Mouse (Mus musculus): ENCODE results near the gene Lrrc25. TPM values are rescaled to one million over a fixed set of nuclear protein-coding genes. Genes with fewer than 3 reads are reported as not detected.

The Lrrc25 gene
- total RNA-seq, 2 experiments from 2014 or later, result 1.1 to 1.6 TPM

- DNase-seq, result peak in 1 of 2 experiments; percentile 45
- intact Hi-C loops (cut with DNase I), result no loop called here
Observed at GRCm38 (mm10) chr8:70644065-70644464, 28.1 kb downstream of the Lrrc25 start.

DNA sequence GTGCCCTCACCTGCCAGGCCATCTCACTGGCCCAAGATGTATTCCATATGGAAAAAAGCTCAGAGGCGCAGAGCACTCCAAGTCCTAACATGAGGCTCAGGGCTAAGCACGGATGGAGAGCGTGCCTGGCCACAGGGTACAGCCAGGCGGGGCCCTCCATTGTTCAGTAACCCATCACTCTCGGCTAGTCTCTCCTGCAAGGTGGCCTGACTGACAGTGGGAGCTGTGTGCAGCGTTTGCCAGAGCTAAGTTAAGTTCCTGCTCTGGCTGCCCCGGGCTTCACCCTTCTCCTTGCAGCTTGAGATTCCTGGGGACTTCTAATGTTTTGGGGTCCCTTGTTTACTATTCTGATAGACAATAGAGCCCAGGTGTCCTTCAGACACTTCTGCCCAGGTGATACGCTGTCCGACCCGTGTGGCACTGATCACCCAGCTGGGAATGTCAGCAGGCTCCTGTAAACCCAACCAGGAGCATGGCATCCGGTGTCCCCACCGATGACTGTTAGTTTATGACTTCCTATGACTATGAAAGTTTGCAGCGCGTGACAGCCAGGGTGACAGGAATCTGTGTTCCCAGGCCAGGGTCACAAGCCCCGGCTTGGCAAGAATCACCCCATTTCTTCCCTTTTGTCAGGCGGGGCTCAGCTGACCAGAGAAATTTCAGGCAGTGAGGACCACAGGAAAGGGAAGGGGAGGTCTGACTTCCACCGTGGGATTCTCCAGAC, 29.7 kb downstream of the Lrrc25 start:
- intact Hi-C loops (cut with DNase I), result no loop called here
- DNase-seq, result peak; percentile 43 to 53

GRCm38 (mm10) chr8:70646369-70646768, 30.4 kb downstream of the Lrrc25 start:
- intact Hi-C loops (cut with DNase I), result no loop called here
- DNase-seq, result no peak

DNA sequence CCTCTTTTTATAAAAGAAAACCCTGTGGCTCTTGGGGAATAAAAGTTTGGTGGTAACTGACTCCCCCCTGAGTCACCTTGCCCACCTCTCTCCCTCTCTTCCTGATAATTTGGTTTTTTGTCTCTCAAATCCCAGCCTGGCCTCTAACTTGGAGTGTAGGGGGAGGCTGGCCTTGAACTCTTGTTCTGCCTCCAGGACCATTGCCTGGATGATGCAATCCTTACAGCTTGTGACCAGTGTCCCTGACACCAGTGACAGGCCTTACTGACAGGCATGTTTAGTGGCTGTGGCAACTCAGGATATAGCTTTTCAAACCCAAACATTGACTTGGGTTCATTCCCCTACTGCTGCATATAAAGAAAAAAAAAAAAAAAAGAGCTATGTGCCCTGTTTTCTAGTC, 30.8 kb downstream of the Lrrc25 start:
- intact Hi-C loops (cut with DNase I), result no loop called here
- no peak for DNase-seq

- peak; percentile 58 to 68 for DNase-seq
- intact Hi-C loops (cut with DNase I), result no loop called here
Observed at GRCm38 (mm10) chr8:70647343-70648163, 31.6 kb downstream of the Lrrc25 start.

- intact Hi-C loops (cut with DNase I), result no loop called here
Observed at GRCm38 (mm10) chr8:70648164-70648442, 32.1 kb downstream of the Lrrc25 start.

GRCm38 (mm10) chr8:70648921-70649320, 33.0 kb downstream of the Lrrc25 start:
- intact Hi-C loops (cut with DNase I), result no loop called here
- DNase-seq, result no peak

More at GRCm38 (mm10) chr8:70648164-70648442, 32.1 kb downstream of the Lrrc25 start:
- DNase-seq, result no peak

- peak; percentile 93 to 94 for DNase-seq
- intact Hi-C loops (cut with DNase I), result no loop called here
Observed at GRCm38 (mm10) chr8:70649324-70649723, 33.4 kb downstream of the Lrrc25 start.

GRCm38 (mm10) chr8:70650351-70650750, 34.4 kb downstream of the Lrrc25 start:
- intact Hi-C loops (cut with DNase I), result loop anchor here (5.0 kb wide), 1 partner anchor 38 kb away; no protein-coding TSS in a partner anchor
- DNase-seq, result no peak

GRCm38 (mm10) chr8:70653226-70653625, 37.3 kb downstream of the Lrrc25 start:
- intact Hi-C loops (cut with DNase I), result loop anchor here (1.0 to 5.0 kb wide), 2 partner anchors 24 to 41 kb away; no protein-coding TSS in a partner anchor
- peak; percentile 52 to 77 for DNase-seq

- intact Hi-C loops (cut with DNase I), result loop anchor here (5.0 kb wide), 1 partner anchor 42 kb away; no protein-coding TSS in a partner anchor
- no peak for DNase-seq
Observed at GRCm38 (mm10) chr8:70654121-70654520, 38.2 kb downstream of the Lrrc25 start.

DNA sequence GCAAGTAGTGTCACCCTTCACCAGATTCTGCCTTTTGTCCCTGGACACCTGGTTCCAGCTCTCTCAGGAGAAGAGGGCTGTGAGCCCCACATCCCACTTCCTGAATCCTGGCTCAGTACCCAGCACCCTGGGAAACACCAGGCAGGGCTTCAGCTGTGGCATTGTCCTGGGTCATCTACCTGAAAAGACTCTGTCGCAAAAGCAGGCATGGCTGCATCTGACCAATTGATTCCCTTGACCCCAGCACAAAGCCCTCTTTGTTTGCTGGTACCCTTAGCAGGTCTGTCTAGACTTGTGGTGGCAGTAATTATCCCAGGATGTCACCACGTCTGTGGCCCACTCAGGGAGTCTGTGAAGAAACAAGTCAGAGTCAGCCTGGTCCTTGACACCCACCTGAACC, 39.5 kb downstream of the Lrrc25 start:
- DNase-seq, result no peak
- intact Hi-C loops (cut with DNase I), result no loop called here

GRCm38 (mm10) chr8:70656193-70656790, 40.3 kb downstream of the Lrrc25 start:
- no peak for DNase-seq
- intact Hi-C loops (cut with DNase I), result no loop called here

- no peak for DNase-seq
- intact Hi-C loops (cut with DNase I), result no loop called here
Observed at GRCm38 (mm10) chr8:70657214-70657613, 41.3 kb downstream of the Lrrc25 start.

- intact Hi-C loops (cut with DNase I), result no loop called here
- no peak for DNase-seq
Observed at GRCm38 (mm10) chr8:70657739-70658138, 41.8 kb downstream of the Lrrc25 start.

GRCm38 (mm10) chr8:70658897-70659603, 43.1 kb downstream of the Lrrc25 start:
- no peak for DNase-seq
- intact Hi-C loops (cut with DNase I), result no loop called here

GRCm38 (mm10) chr8:70659604-70660272, 43.8 kb downstream of the Lrrc25 start:
- DNase-seq, result peak; percentile 92 to 94
- intact Hi-C loops (cut with DNase I), result no loop called here

- intact Hi-C loops (cut with DNase I), result no loop called here
Observed at GRCm38 (mm10) chr8:70660273-70660725, 44.3 kb downstream of the Lrrc25 start, which contains the start of gene Pgpep1. Pgpep1 (minus strand) TSS chr8:70660388.

DNA sequence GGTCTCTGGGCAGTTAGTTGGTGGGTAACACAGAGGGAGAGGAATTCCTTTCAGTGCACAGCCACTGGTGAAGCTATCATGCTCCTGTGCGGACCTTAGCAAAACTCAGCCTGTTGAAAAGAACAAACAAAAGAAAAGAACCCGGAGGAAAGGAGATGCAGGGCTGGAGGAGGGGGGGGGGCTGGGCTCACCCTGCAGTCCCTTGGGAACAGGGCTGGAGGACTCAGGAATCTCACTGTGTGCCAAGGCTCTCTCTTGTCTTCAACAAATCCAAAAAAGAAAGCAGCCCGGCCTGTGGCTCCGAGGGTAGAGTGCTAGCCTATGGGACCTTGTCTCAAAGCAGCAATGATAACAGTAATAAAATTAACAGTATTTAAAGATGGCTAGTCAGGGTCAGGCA, 47.7 kb downstream of the Lrrc25 start:
- intact Hi-C loops (cut with DNase I), result no loop called here
- no peak for DNase-seq

More at GRCm38 (mm10) chr8:70660273-70660725, 44.3 kb downstream of the Lrrc25 start, which contains the start of gene Pgpep1:
- no peak for DNase-seq

- no peak for DNase-seq
- intact Hi-C loops (cut with DNase I), result no loop called here
Observed at GRCm38 (mm10) chr8:70664631-70665030, 48.7 kb downstream of the Lrrc25 start.
